Mouse (Mus musculus) liver, embryonic 15.5 days (tissue): ENCODE data around the gene Gna14. TPM values are rescaled to one million over a fixed set of nuclear protein-coding genes. Genes with fewer than 3 reads are reported as not detected.

Experiments
- ATAC-seq: fragments of 200-750 bp; cut with Nextera tagmentation; 2 replicates; pipeline ENCODE4 v1.8.0; 2017; ENCODE audit warnings: moderate number of reproducible peaks, mild to moderate bottlenecking, moderate library complexity; ENCODE audit not compliant: insufficient read depth
- H3K27ac ChIP-seq: fragments of 300-500 bp; sonication (generic); replicated peaks from 2 replicates; pipeline ENCODE4 v1.5.1; 2015; ENCODE audit warnings: mild to moderate bottlenecking, inconsistent platforms
- H3K27me3 ChIP-seq: fragments of 300-500 bp; sonication (generic); 2 replicates; pipeline ENCODE4 v1.6.1; 2015; ENCODE audit warnings: mild to moderate bottlenecking, inconsistent platforms
- H3K36me3 ChIP-seq: fragments of 300-500 bp; sonication (generic); replicated peaks from 2 replicates; pipeline ENCODE4 v1.6.1; 2015; ENCODE audit warnings: moderate library complexity, mild to moderate bottlenecking, inconsistent platforms
- H3K4me1 ChIP-seq: fragments of 300-500 bp; sonication (generic); replicated peaks from 2 replicates; pipeline ENCODE4 v1.6.1; 2015; ENCODE audit warnings: inconsistent platforms
- H3K4me2 ChIP-seq: fragments of 300-500 bp; sonication (generic); 2 replicates; pipeline ENCODE4 v1.6.1; 2015; ENCODE audit warnings: moderate library complexity, mild to moderate bottlenecking, inconsistent platforms
- H3K4me3 ChIP-seq: fragments of 300-500 bp; sonication (generic); replicated peaks from 2 replicates; pipeline ENCODE4 v1.5.1; 2015; ENCODE audit warnings: mild to moderate bottlenecking, inconsistent platforms
- H3K9ac ChIP-seq: fragments of 300-500 bp; sonication (generic); 2 replicates; pipeline ENCODE4 v1.6.1; 2015; ENCODE audit warnings: moderate library complexity, mild to moderate bottlenecking, inconsistent platforms
- H3K9me3 ChIP-seq: fragments of 300-500 bp; sonication (generic); replicated peaks from 2 replicates; pipeline ENCODE4 v1.6.1; 2016; ENCODE audit warnings: inconsistent platforms
- WGBS: fragments of 180-500 bp; shearing (Covaris S2); methylation state at CpG from one replicate; pipeline ENCODE4 v1.1.7; 2015; ENCODE audit warnings: mixed read lengths; ENCODE audit not compliant: insufficient replicate concordance; 5-methylcytosine and 5-hydroxymethylcytosine counted together
- polyA plus RNA-seq: library from polyadenylated mRNA; unstranded; fragments of >200 nt; fragmentation: Nextera tagmentation; extraction: Ambion mirVana; gene quantifications from 2 replicates; pipeline ENCODE4 v1.2.1, GENCODE M21; 2015

Gna14 gene
- polyA plus RNA-seq, 1 experiment from 2014 or later, result 0.78 TPM

GRCm38 (mm10) chr19:16511081-16511420 lies 75.5 kb downstream of the Gna14 start:
- 0 out of 2 replicates have a peak overlapping the region, but pooled peaks have one; percentile 7 for H3K9ac ChIP-seq
- 15% methylated on average over 2 of the region's 2 CpGs for whole genome bisulfite sequencing
- peak; percentile 98 for ATAC-seq
- H3K4me2 ChIP-seq, result peak overlapping the region; percentile 64
- peak overlapping the region; percentile 25; the same call in 1 of the 2 replicates for H3K4me3 ChIP-seq
- H3K9me3 ChIP-seq, result no peaks in the 10 kb centered on the region
- H3K4me1 ChIP-seq, result peaks cover 35% of the 10 kb centered on the region
- peak overlapping the region; percentile 83 for H3K27ac ChIP-seq
- H3K27me3 ChIP-seq, result no peaks in the 10 kb centered on the region
- H3K36me3 ChIP-seq, result no peaks in the 10 kb centered on the region

GRCm38 (mm10) chr19:16514201-16514600 lies 78.6 kb downstream of the Gna14 start:
- no peak for ATAC-seq
- no peaks in the 10 kb centered on the region for H3K9me3 ChIP-seq
- 58% methylated on average over 4 of the region's 4 CpGs for WGBS

DNA sequence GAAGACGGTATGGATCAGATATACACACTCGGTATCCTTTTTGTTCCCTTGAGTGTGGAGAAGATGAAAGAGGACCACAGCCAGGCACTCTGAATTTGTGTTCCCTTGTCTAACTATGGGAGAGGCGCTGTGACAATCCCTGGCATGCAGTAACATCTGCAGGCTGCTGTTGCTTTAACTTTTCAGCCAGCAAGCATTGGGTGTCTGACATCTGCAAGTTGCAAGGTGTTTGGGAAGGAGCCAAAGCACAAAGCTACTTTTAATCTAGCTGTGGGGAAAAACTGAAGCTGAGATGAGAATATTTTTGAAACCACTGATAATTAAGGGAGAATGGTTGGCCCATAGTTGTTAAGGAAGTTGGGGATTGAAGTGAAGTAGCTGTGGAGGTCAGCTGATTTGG lies 83.0 kb downstream of the Gna14 start:
- no peak overlapping the region for H3K4me3 ChIP-seq
- H3K9ac ChIP-seq, result no peak overlapping the region
- WGBS, result 72% methylated on average over 3 of the region's 3 CpGs
- H3K4me2 ChIP-seq, result no peak overlapping the region
- peaks cover 17% of the 10 kb centered on the region for H3K4me1 ChIP-seq
- no peak overlapping the region for H3K27ac ChIP-seq
- H3K27me3 ChIP-seq, result no peaks in the 10 kb centered on the region
- no peak for ATAC-seq
- no peaks in the 10 kb centered on the region for H3K9me3 ChIP-seq
- no peaks in the 10 kb centered on the region for H3K36me3 ChIP-seq

More at GRCm38 (mm10) chr19:16514201-16514600, 78.6 kb downstream of the Gna14 start:
- Histone ChIP-seq H3K27ac (no peak overlapping the region), H3K36me3 (no peaks in the 10 kb centered on the region), H3K4me3 (no peak overlapping the region), H3K4me1 (peaks cover 35% of the 10 kb centered on the region), H3K27me3 (no peaks in the 10 kb centered on the region), H3K9ac (no peak overlapping the region), H3K4me2 (no peak overlapping the region)

- no peak for ATAC-seq
- Histone ChIP-seq H3K36me3 (no peaks in the 10 kb centered on the region), H3K4me1 (peaks cover 17% of the 10 kb centered on the region), H3K27ac (no peak overlapping the region), H3K9ac (no peak overlapping the region), H3K27me3 (no peaks in the 10 kb centered on the region), H3K4me2 (no peak overlapping the region), H3K9me3 (no peaks in the 10 kb centered on the region), H3K4me3 (no peak overlapping the region)
- WGBS, result 36% methylated on average over 3 of the region's 3 CpGs
Observed at GRCm38 (mm10) chr19:16520608-16521007, 85.0 kb downstream of the Gna14 start.

GRCm38 (mm10) chr19:16526302-16526880 lies 90.8 kb downstream of the Gna14 start:
- no peaks in the 10 kb centered on the region for H3K9me3 ChIP-seq
- H3K4me2 ChIP-seq, result no peak overlapping the region
- H3K9ac ChIP-seq, result no peak overlapping the region
- H3K27ac ChIP-seq, result no peak overlapping the region
- H3K27me3 ChIP-seq, result no peaks in the 10 kb centered on the region
- H3K4me1 ChIP-seq, result peaks cover 20% of the 10 kb centered on the region
- no peak for ATAC-seq
- no peaks in the 10 kb centered on the region for H3K36me3 ChIP-seq
- no peak overlapping the region for H3K4me3 ChIP-seq
- whole genome bisulfite sequencing, result 76% methylated on average over 9 of the region's 9 CpGs

GRCm38 (mm10) chr19:16527031-16527430 lies 91.5 kb downstream of the Gna14 start:
- no peak overlapping the region for H3K27ac ChIP-seq
- ATAC-seq, result no peak
- no peak overlapping the region for H3K4me2 ChIP-seq
- no peak overlapping the region for H3K9ac ChIP-seq
- no peaks in the 10 kb centered on the region for H3K36me3 ChIP-seq
- peaks cover 14% of the 10 kb centered on the region for H3K4me1 ChIP-seq
- no peak overlapping the region for H3K4me3 ChIP-seq
- H3K27me3 ChIP-seq, result no peaks in the 10 kb centered on the region
- no peaks in the 10 kb centered on the region for H3K9me3 ChIP-seq
- WGBS, result 61% methylated on average over 5 of the region's 5 CpGs

DNA sequence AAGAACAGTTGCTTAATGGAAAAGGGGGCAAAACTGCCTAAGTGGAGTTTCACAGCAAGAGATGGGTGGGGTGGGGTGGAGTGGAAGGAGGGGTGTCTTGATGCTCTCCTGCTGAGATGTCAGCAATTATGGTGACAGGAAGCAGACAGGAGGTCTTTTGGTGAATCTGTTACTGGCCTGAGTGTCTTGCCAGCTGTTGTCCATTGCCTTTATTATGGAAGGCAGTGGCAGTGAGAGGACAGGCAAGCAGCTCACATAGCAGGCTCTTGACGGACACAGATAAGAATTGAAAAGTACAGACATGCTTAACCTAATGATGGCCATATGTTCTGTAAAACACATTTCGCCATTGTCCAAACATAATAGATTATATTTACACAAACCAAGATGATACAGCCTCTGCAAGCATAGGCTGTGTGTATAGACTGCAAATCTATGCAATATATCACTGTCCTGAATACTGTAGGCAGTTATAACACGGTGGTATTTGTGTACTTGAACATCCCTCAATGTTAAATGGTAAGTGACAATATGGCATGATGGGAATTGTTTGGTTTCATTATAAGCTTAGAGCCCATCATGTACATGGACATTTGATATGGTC lies 92.8 kb downstream of the Gna14 start:
- WGBS, result 66% methylated on average over 3 of the region's 3 CpGs
- Histone ChIP-seq H3K9me3 (no peaks in the 10 kb centered on the region), H3K36me3 (no peaks in the 10 kb centered on the region), H3K4me3 (no peak overlapping the region), H3K9ac (no peak overlapping the region), H3K4me1 (peaks cover 12% of the 10 kb centered on the region), H3K27ac (no peak overlapping the region), H3K4me2 (no peak overlapping the region), H3K27me3 (no peaks in the 10 kb centered on the region)
- no peak for ATAC-seq

DNA sequence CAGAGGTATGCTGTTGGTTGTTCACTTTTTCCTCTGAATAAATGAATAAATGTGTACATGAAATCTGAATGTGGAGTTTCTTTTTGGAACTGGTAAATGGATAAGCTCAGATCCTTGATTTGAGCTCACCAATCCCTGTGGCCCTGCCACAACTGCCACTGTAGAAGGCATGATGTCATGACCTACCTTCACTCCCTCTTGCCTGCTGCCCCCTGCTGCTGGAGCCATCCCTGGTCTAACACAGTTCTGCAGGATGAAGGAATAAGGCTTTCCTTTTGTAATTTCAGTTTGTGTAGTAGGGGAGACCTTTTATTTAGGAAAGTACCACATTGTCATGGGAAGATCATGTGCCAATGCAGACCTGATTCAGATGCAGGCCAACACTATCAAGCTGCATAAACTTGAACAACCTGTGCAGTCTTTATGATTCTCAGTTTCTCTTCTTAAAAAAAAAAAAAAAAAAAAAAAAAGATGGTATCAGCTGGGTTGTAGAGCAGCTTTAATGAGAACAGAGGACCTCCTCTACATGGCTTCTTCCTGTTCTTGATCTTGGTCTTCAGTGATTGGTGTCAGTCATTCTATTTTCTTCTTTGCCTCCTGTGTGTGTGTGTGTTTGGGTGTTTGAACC lies 93.8 kb downstream of the Gna14 start:
- Histone ChIP-seq H3K27me3 (no peaks in the 10 kb centered on the region), H3K27ac (no peak overlapping the region), H3K9ac (no peak overlapping the region), H3K9me3 (no peaks in the 10 kb centered on the region), H3K4me2 (no peak overlapping the region), H3K4me1 (peaks cover 12% of the 10 kb centered on the region), H3K36me3 (no peaks in the 10 kb centered on the region), H3K4me3 (no peak overlapping the region)
- ATAC-seq, result no peak

DNA sequence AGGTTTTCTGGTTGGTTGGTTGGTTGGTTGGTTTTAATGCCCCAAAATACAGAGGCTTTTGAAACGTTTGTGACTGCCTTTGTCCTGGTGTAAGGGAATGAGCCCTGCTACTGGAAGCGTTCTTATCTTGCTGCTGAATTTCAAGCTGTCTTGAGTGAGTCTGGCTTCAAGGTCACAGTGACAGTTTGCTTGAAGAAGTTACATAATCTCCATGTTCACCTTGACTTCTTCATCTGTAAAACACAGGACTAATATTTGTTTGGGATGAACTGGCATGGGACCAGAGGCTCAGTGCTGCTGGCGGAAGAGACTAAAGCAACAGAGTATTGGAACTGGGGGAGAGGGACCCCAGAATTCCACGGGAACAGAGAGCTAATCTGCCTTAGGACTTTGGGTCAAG lies 94.4 kb downstream of the Gna14 start:
- Histone ChIP-seq H3K27ac (no peak overlapping the region), H3K4me3 (no peak overlapping the region), H3K27me3 (no peaks in the 10 kb centered on the region), H3K36me3 (no peaks in the 10 kb centered on the region), H3K4me1 (peaks cover 12% of the 10 kb centered on the region), H3K4me2 (no peak overlapping the region), H3K9me3 (no peaks in the 10 kb centered on the region), H3K9ac (no peak overlapping the region)
- WGBS, result 45% methylated on average over 4 of the region's 4 CpGs
- ATAC-seq, result no peak

DNA sequence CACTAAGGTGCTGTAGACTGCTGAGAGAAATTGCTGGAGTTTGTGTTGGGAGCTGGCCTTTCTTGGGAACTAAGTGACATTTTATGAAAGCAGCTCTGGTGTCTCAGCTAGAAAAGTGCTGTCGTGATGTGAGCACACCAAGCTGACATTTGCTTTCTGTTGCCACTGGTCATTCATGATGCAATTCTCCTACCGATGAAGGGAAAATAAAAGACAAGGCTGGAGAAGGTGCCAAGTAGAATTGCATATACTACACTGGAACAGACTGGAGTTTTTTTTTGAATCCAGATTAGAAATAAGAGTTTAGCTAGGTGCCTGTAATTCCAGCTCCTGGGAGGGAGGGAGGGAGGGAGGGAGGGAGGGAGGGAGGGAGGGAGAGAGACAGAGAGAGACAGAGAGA lies 98.7 kb downstream of the Gna14 start:
- WGBS, result 64% methylated on average over 2 of the region's 2 CpGs
- no peak for ATAC-seq
- Histone ChIP-seq H3K9ac (no peak overlapping the region), H3K27me3 (no peaks in the 10 kb centered on the region), H3K27ac (no peak overlapping the region), H3K36me3 (no peaks in the 10 kb centered on the region), H3K4me3 (no peak overlapping the region), H3K9me3 (no peaks in the 10 kb centered on the region), H3K4me2 (no peak overlapping the region), H3K4me1 (peaks cover 5% of the 10 kb centered on the region)

DNA sequence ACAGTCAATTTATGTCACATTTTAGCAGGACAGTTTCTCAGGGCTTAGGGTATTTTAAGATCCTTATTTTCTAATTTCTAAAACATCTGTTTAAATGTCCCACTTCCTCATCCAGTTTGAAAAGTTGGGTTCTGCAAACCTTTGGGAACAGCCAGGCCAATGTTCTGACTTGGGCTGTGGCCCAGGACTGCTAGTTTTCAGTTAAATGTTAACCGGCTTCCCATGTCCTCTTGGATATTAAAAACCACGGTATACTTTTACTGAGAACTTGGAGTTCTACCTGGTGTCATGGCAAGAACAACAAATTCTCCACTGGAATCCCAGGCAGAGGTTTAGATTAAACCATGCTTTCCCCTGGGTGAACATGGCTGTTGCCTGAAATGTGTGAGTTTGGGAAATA lies 102.9 kb downstream of the Gna14 start:
- H3K9me3 ChIP-seq, result no peaks in the 10 kb centered on the region
- WGBS, result 83% methylated on average over 2 of the region's 2 CpGs
- no peak overlapping the region for H3K9ac ChIP-seq
- no peak for ATAC-seq
- H3K36me3 ChIP-seq, result no peaks in the 10 kb centered on the region
- no peaks in the 10 kb centered on the region for H3K4me1 ChIP-seq
- H3K27ac ChIP-seq, result no peak overlapping the region
- H3K27me3 ChIP-seq, result no peaks in the 10 kb centered on the region
- H3K4me3 ChIP-seq, result no peak overlapping the region
- no peak overlapping the region for H3K4me2 ChIP-seq
